Mouse (Mus musculus) lung, embryonic 14.5 days (tissue): ENCODE measurements around the gene Serpinb1c. TPM values are rescaled to one million over a fixed set of nuclear protein-coding genes. Genes with fewer than 3 reads are reported as not detected.

ENCODE experiments used
- ATAC-seq: fragments of 200-750 bp; cut with Nextera tagmentation; 2 replicates; pipeline ENCODE4 v1.8.0; 2017; ENCODE audit warnings: mild to moderate bottlenecking, moderate TSS enrichment, moderate library complexity; ENCODE audit not compliant: insufficient read depth
- DNase-seq: peaks from one replicate; pipeline ENCODE4 v3.0.0-alpha.2; 2015
- H3K27ac ChIP-seq: fragments of 300-500 bp; sonication (generic); 2 replicates; pipeline ENCODE4 v1.5.1; 2014; ENCODE audit warnings: low read depth, mild to moderate bottlenecking, moderate library complexity
- H3K27me3 ChIP-seq: fragments of 300-500 bp; sonication (generic); 2 replicates; pipeline ENCODE4 v1.6.1; 2014; ENCODE audit warnings: low read length, control low read depth; ENCODE audit not compliant: insufficient read depth
- H3K36me3 ChIP-seq: fragments of 300-500 bp; sonication (generic); 2 replicates; pipeline ENCODE4 v1.6.1; 2014; ENCODE audit warnings: control low read depth; ENCODE audit not compliant: insufficient read depth
- H3K4me1 ChIP-seq: fragments of 300-500 bp; sonication (generic); 2 replicates; pipeline ENCODE4 v1.6.1; 2014; ENCODE audit warnings: antibody characterized with exemption, control low read depth; ENCODE audit not compliant: insufficient read depth
- H3K4me2 ChIP-seq: fragments of 300-500 bp; sonication (generic); 2 replicates; pipeline ENCODE4 v1.6.1; 2014; ENCODE audit warnings: mild to moderate bottlenecking
- H3K4me3 ChIP-seq: fragments of 300-500 bp; sonication (generic); 2 replicates; pipeline ENCODE4 v1.5.1; 2014; ENCODE audit warnings: low read depth, low read length
- H3K9ac ChIP-seq: fragments of 300-500 bp; sonication (generic); 2 replicates; pipeline ENCODE4 v1.6.1; 2014
- H3K9me3 ChIP-seq: fragments of 300-500 bp; sonication (generic); 2 replicates; pipeline ENCODE4 v1.6.1; 2016; ENCODE audit warnings: low read depth, low read length, control low read depth
- CTCF ChIP-seq: IDR thresholded peaks from 2 replicates; pipeline ENCODE4 v1.5.1; 2016; ENCODE audit warnings: antibody characterized with exemption, low read depth
- WGBS: fragments of 180-500 bp; shearing (Covaris S2); extraction: QIAGEN DNeasy Blood & Tissue Kit; methylation state at CpG from one replicate; pipeline ENCODE4 v1.1.7; 2014; 5-methylcytosine and 5-hydroxymethylcytosine counted together
- polyA plus RNA-seq: library from polyadenylated mRNA; unstranded; fragments of >200 nt; fragmentation: Nextera tagmentation; extraction: Ambion mirVana; gene quantifications from 2 replicates; pipeline ENCODE4 v1.2.1, GENCODE M21; 2014

The Serpinb1c gene
- polyA plus RNA-seq, 1 experiment from 2014 or later = not detected

DNA sequence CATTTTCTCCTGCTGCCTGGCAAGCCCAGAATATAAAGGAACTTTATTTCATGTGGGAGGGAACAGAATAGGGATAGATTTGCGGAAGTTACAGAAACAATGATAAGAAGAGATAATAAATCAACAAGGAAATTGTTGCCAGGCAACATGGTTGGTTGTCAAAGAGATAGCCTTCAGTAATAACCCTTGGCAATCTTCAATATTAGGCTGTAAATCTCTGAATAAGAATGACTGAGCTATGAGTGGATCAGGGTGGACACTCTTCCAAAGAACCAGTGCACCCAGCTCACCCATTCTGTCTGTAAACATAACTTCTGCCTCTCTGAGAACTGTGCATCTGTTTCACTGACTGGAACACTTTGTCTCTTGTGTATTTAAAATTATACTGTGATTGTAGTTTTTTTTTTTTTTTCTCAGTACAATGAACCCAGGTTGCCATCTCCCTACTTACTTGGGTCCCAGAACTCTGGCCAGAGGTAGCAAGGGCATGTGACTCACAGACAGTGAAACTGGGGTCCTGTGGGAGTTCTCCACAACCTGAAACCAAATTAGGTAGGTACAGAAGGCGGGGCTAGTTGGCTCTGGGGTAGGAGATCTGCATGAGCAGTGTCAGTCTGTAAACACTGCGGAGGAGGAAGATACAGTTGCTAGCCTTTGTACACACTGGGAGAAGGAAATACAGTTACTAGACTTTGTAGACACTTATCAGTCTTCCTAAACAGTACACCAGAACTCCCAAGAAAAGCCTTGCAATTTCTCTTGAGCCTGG lies 66.3 kb downstream of the Serpinb1c start:
- Histone ChIP-seq H3K27ac (no peak overlapping the region), H3K4me1 (no peaks in the 10 kb centered on the region), H3K9me3 (no peaks in the 10 kb centered on the region), H3K9ac (no peak overlapping the region), H3K4me3 (no peak overlapping the region), H3K36me3 (no peaks in the 10 kb centered on the region), H3K27me3 (no peaks in the 10 kb centered on the region), H3K4me2 (no peak overlapping the region)
- no peak for TF ChIP-seq CTCF
- DNase-seq (no peak), ATAC-seq (no peak)
- WGBS = 64% methylated on average over 3 of the region's 3 CpGs

Other genes starting within 250 kb of the Serpinb1c start
- gene Mylk4, start 114.3 kb downstream of the Serpinb1c start, polyA plus RNA-seq = 0.09 TPM in 1 of 2 replicates, not detected in the other
- gene Wrnip1, start 96.2 kb downstream of the Serpinb1c start, polyA plus RNA-seq = 20.3 and 22.4 TPM in 2 replicates
- not detected in 2 replicates for gene D930007J09Rik, start 95.4 kb downstream of the Serpinb1c start, polyA plus RNA-seq
- gene Serpinb1a, start 47.0 kb downstream of the Serpinb1c start, polyA plus RNA-seq = 5.1 and 6.4 TPM in 2 replicates
- 23.7 and 24.0 TPM in 2 replicates for gene Serpinb6b, start 67.0 kb upstream of the Serpinb1c start, polyA plus RNA-seq
- 30.1 and 31.8 TPM in 2 replicates for gene Serpinb9, start 105.0 kb upstream of the Serpinb1c start, polyA plus RNA-seq
- 0.27 and 0.36 TPM in 2 replicates for gene Serpinb9b, start 129.2 kb upstream of the Serpinb1c start, polyA plus RNA-seq
- gene Serpinb1b, start 180.4 kb upstream of the Serpinb1c start, polyA plus RNA-seq = 0.18 and 0.37 TPM in 2 replicates